Mouse (Mus musculus): Measurements from ENCODE around the gene Dolpp1. TPM values are rescaled to one million over a fixed set of nuclear protein-coding genes. Genes with fewer than 3 reads are reported as not detected.

Gene Dolpp1
- total and polyA plus RNA-seq, 3 experiments: 17.9 to 22.3 (median 19.2) TPM

DNA sequence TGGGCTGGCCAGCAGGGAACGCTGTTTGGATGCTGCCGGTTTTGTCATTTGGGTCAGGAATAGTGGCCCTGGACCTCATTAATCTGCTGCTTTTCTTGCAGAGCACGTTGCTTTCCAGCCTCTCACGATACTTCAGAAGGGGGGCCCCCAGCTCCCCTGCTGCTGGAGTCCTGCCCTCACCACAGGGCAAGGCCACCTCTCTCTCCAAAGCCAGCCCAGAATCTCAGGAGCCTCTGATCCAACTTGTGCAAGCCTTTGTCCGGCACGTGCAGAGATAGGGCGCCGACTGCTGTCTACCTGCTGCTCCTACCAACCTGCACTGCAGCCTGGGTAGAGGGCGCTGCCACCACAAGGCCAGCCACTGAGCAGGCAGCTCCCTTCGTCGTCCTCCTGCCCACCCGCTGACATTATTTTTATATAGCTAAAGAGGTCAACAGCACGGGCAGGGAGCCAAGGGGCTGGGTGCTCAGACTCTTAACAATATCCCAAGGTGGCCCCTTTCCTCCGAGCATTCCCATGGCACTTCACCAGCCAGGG is 48.4 kb upstream of the Dolpp1 start:
- no peak for TF ChIP-seq IRF4 (IDR thresholded peaks at IDR 0.05; ENCODE audit: low read depth, low read length)
- no peak for TF ChIP-seq ETS1 (conservative IDR thresholded peaks at IDR 0.05; ENCODE audit: low read depth, low read length)
- TF ChIP-seq POLR2AphosphoS2 (IDR thresholded peaks at IDR 0.05; ENCODE audit: low read depth, low read length): no peak
- no peak for TF ChIP-seq ZKSCAN1 (IDR thresholded peaks at IDR 0.05; ENCODE audit: borderline replicate concordance, low read depth, low read length)
- no peak for TF ChIP-seq ZNF384 (IDR thresholded peaks at IDR 0.05; ENCODE audit: low read depth, low read length)
- no peak for TF ChIP-seq E2F4 (IDR thresholded peaks at IDR 0.05; ENCODE audit: insufficient replicate concordance, low read depth, low read length)
- no peak for TF ChIP-seq MYC (IDR thresholded peaks at IDR 0.05; ENCODE audit: low read depth, low read length)
- no peak for TF ChIP-seq NELFE (IDR thresholded peaks at IDR 0.05; ENCODE audit: low read depth, low read length)
- TF ChIP-seq MEF2A (IDR thresholded peaks at IDR 0.05; ENCODE audit: borderline replicate concordance, low read depth, low read length): no peak
- TF ChIP-seq CTCF (conservative IDR thresholded peaks at IDR 0.05 in 1 of 2, IDR thresholded peaks at IDR 0.05 in 1 of 2; ENCODE audit: low read depth in 2 of 2, low read length in 2 of 2): no peak
- TF ChIP-seq ZMIZ1 (IDR thresholded peaks at IDR 0.05; ENCODE audit: low read depth, low read length): no peak
- no peak for TF ChIP-seq RCOR1 (conservative IDR thresholded peaks at IDR 0.05; ENCODE audit: low read depth, low read length)
- TF ChIP-seq PAX5 (IDR thresholded peaks at IDR 0.05; ENCODE audit: low read length): no peak
- TF ChIP-seq UBTF (IDR thresholded peaks at IDR 0.05; ENCODE audit: low read depth, low read length): no peak
- TF ChIP-seq USF1 (IDR thresholded peaks at IDR 0.05; ENCODE audit: low read depth, low read length): no peak
- TF ChIP-seq BHLHE40 (IDR thresholded peaks at IDR 0.05; ENCODE audit: low read depth, low read length): no peak
- TF ChIP-seq GABPA (IDR thresholded peaks at IDR 0.05; ENCODE audit: insufficient replicate concordance, low read depth, low read length): no peak
- no peak for TF ChIP-seq USF2 (conservative IDR thresholded peaks at IDR 0.05; ENCODE audit: low read depth, low read length)
- H3K36me3 ChIP-seq (replicated peaks in 1 of 2; ENCODE audit: control insufficient read depth in 1 of 2, insufficient read depth in 1 of 2, low read length in 1 of 2): peaks cover 88 to 98% of the 10 kb centered on the region in 2 experiments
- DNase-seq (ENCODE audit: extremely low read depth): no peak
- H3K4me2 ChIP-seq (ENCODE audit: insufficient read depth, low read depth, poor library complexity, severe bottlenecking): no peak overlapping the region
- H3K4me1 ChIP-seq (ENCODE audit: control insufficient read depth in 1 of 2, insufficient read depth in 2 of 2): peaks cover 0 to 28% of the 10 kb centered on the region in 2 experiments; a peak in 2 of 4 replicates
- no peaks in the 10 kb centered on the region for H3K79me2 ChIP-seq (replicated peaks; ENCODE audit: control insufficient read depth, extremely low read depth, insufficient read depth, poor library complexity, severe bottlenecking)
- H3K9ac ChIP-seq (ENCODE audit: insufficient read depth, low read depth): no peak overlapping the region
- no peak overlapping the region for H3K4me3 ChIP-seq (replicated peaks in 1 of 3; ENCODE audit: low read depth in 2 of 3, low read length in 2 of 3, poor library complexity in 1 of 3)
- H3K9me3 ChIP-seq (replicated peaks; ENCODE audit: low read length): no peaks in the 10 kb centered on the region
- dilution Hi-C loops (cut with MboI; ENCODE audit: extremely low pct_ligation_motif_present, extremely low pct_unique_long_range_greater_than_20kb, low sequenced_read_pairs) (no loop called here), in situ Hi-C loops (cut with MboI; ENCODE audit: low pct_ligation_motif_present, low pct_unique_long_range_greater_than_20kb, low sequenced_read_pairs) (no loop called here)
- H3K27ac ChIP-seq (ENCODE audit: insufficient read depth, low read depth): no peak overlapping the region
- no peaks in the 10 kb centered on the region for H3K27me3 ChIP-seq (replicated peaks)

DNA sequence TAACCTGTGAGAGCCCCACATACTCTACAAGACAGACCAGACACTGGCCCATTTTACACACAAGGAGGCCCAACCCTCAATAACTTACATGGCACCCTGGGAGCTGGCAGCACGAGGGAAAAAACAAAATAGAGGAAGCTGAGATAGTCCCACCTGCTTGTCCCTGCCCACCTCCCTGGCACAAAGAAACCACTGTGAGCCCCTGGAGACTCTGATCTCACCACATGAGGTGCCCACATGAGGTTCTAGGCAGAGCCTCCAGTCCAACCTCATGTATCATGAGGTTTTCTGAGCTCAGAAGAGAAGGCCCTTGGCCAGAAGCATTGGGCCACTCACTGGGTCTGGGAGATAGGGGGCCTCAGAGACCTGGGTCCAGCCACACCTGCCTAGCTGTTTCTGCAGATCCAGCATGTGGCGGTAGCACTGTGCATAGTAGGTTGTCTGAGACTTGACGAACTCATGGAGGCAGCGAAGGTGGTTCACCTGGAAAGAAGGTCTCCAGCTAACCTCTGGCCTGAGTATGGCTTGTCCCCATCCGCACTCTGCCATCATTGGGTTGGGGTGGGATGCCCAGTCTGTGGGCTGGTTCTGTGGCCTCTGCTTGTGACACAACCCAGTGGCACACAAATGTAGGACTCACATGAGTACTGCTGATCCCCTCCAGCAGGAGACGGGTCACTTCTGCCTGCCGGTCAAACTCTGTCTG is 45.9 kb upstream of the Dolpp1 start:
- H3K9me3 ChIP-seq (replicated peaks; ENCODE audit: low read length): no peaks in the 10 kb centered on the region
- H3K27ac ChIP-seq (ENCODE audit: insufficient read depth, low read depth): no peak overlapping the region
- peak; percentile 19 for DNase-seq (ENCODE audit: extremely low read depth)
- H3K4me2 ChIP-seq (ENCODE audit: insufficient read depth, low read depth, poor library complexity, severe bottlenecking): no peak overlapping the region
- dilution Hi-C loops (cut with MboI; ENCODE audit: extremely low pct_ligation_motif_present, extremely low pct_unique_long_range_greater_than_20kb, low sequenced_read_pairs): no loop called here
- H3K4me3 ChIP-seq (replicated peaks in 1 of 3; ENCODE audit: low read depth in 2 of 3, low read length in 2 of 3, poor library complexity in 1 of 3): no peak overlapping the region
- TF ChIP-seq BHLHE40 (IDR thresholded peaks at IDR 0.05; ENCODE audit: low read depth, low read length): no peak
- TF ChIP-seq UBTF (IDR thresholded peaks at IDR 0.05; ENCODE audit: low read depth, low read length): no peak
- TF ChIP-seq MXI1 (IDR thresholded peaks at IDR 0.05; ENCODE audit: low read depth, low read length): no peak
- TF ChIP-seq EP300 (IDR thresholded peaks at IDR 0.05; ENCODE audit: low read length): no peak
- TF ChIP-seq NRF1 (IDR thresholded peaks at IDR 0.05; ENCODE audit: low read depth, low read length): no peak
- TF ChIP-seq USF2 (conservative IDR thresholded peaks at IDR 0.05; ENCODE audit: low read depth, low read length): no peak
- TF ChIP-seq JUND (conservative IDR thresholded peaks at IDR 0.05; ENCODE audit: low read depth, low read length): no peak
- peaks cover 5 to 42% of the 10 kb centered on the region in 2 experiments; a peak in 3 of 4 replicates for H3K4me1 ChIP-seq (ENCODE audit: control insufficient read depth in 1 of 2, insufficient read depth in 2 of 2)
- H3K27me3 ChIP-seq (replicated peaks): no peaks in the 10 kb centered on the region
- no peaks in the 10 kb centered on the region for H3K79me2 ChIP-seq (replicated peaks; ENCODE audit: control insufficient read depth, extremely low read depth, insufficient read depth, poor library complexity, severe bottlenecking)
- in situ Hi-C loops (cut with MboI; ENCODE audit: low pct_ligation_motif_present, low pct_unique_long_range_greater_than_20kb, low sequenced_read_pairs): no loop called here
- no peak overlapping the region for H3K9ac ChIP-seq (ENCODE audit: insufficient read depth, low read depth)
- H3K36me3 ChIP-seq (replicated peaks in 1 of 2; ENCODE audit: control insufficient read depth in 1 of 2, insufficient read depth in 1 of 2, low read length in 1 of 2): peaks cover 80 to 98% of the 10 kb centered on the region in 2 experiments
